Mouse (Mus musculus) kidney, embryonic 14.5 days (tissue): ENCODE results near the gene Vmn2r99. TPM values are rescaled to one million over a fixed set of nuclear protein-coding genes. Genes with fewer than 3 reads are reported as not detected.

Experiments used
- ATAC-seq: fragments of 200-750 bp; cut with Nextera tagmentation; 2 replicates; pipeline ENCODE4 v1.8.0; 2017; ENCODE audit warnings: moderate number of reproducible peaks, mild to moderate bottlenecking, moderate TSS enrichment, moderate library complexity; ENCODE audit not compliant: low FRiP score, low TSS enrichment
- H3K27ac ChIP-seq: fragments of 300-500 bp; sonication (generic); 2 replicates; pipeline ENCODE4 v1.5.1; 2014; ENCODE audit warnings: low read depth, mild to moderate bottlenecking, low read length, moderate library complexity, mixed read lengths
- H3K27me3 ChIP-seq: fragments of 300-500 bp; sonication (generic); 2 replicates; pipeline ENCODE4 v1.6.1; 2014; ENCODE audit warnings: mild to moderate bottlenecking, low read length; ENCODE audit not compliant: control insufficient read depth, insufficient read depth
- H3K36me3 ChIP-seq: fragments of 300-500 bp; sonication (generic); 2 replicates; pipeline ENCODE4 v1.6.1; 2014; ENCODE audit warnings: low read length, mixed read lengths; ENCODE audit not compliant: control insufficient read depth, insufficient read depth
- H3K4me1 ChIP-seq: fragments of 300-500 bp; sonication (generic); 2 replicates; pipeline ENCODE4 v1.6.1; 2014; ENCODE audit warnings: low read length, mixed read lengths; ENCODE audit not compliant: control insufficient read depth, insufficient read depth
- H3K4me2 ChIP-seq: fragments of 300-500 bp; sonication (generic); replicated peaks from 2 replicates; pipeline ENCODE4 v1.6.1; 2014; ENCODE audit warnings: low read depth, mild to moderate bottlenecking, low read length
- H3K4me3 ChIP-seq: fragments of 300-500 bp; sonication (generic); 2 replicates; pipeline ENCODE4 v1.5.1; 2014; ENCODE audit warnings: mild to moderate bottlenecking, low read length
- H3K9ac ChIP-seq: fragments of 300-500 bp; sonication (generic); 2 replicates; pipeline ENCODE4 v1.6.1; 2014; ENCODE audit warnings: low read depth, mild to moderate bottlenecking, low read length, moderate library complexity
- H3K9me3 ChIP-seq: fragments of 300-500 bp; sonication (generic); 2 replicates; pipeline ENCODE4 v1.6.1; 2016; ENCODE audit warnings: low read length; ENCODE audit not compliant: control insufficient read depth
- WGBS: fragments of 180-500 bp; shearing (Covaris S2); extraction: QIAGEN DNeasy Blood & Tissue Kit; methylation state at CpG from one replicate; pipeline ENCODE4 v1.1.7; 2014; 5-methylcytosine and 5-hydroxymethylcytosine counted together
- polyA plus RNA-seq: library from polyadenylated mRNA; unstranded; fragments of >200 nt; fragmentation: Nextera tagmentation; extraction: Ambion mirVana; gene quantifications from 2 replicates; pipeline ENCODE4 v1.2.1, GENCODE M21; 2014

Gene Vmn2r99
- not detected in 2 replicates for polyA plus RNA-seq

GRCm38 (mm10) chr17:19361649-19362048 is at the start of gene Vmn2r99:
TSS of gene Vmn2r99 (plus strand) at chr17:19361949.
- no peak within 1 kb of the TSS for H3K4me2 ChIP-seq
- no peaks in the 10 kb centered on the region for H3K4me1 ChIP-seq
- no peaks in the 10 kb centered on the region for H3K27me3 ChIP-seq
- no peak within 1 kb of the TSS for H3K9ac ChIP-seq
- no peaks in the 10 kb centered on the region for H3K9me3 ChIP-seq
- H3K27ac ChIP-seq = no peak within 1 kb of the TSS
- H3K4me3 ChIP-seq = no peak within 1 kb of the TSS
- no peaks in the 10 kb centered on the region for H3K36me3 ChIP-seq
- ATAC-seq = no peak

GRCm38 (mm10) chr17:19437623-19438022 is 75.9 kb downstream of the Vmn2r99 start:
- Histone ChIP-seq H3K4me2 (no peak overlapping the region), H3K36me3 (no peaks in the 10 kb centered on the region), H3K27ac (no peak overlapping the region), H3K4me1 (no peaks in the 10 kb centered on the region), H3K27me3 (no peaks in the 10 kb centered on the region), H3K4me3 (no peak overlapping the region), H3K9me3 (peaks cover 7% of the 10 kb centered on the region; the same call in 1 of the 2 replicates), H3K9ac (no peak overlapping the region)
- WGBS = 96% methylated on average over 3 of the region's 3 CpGs
- ATAC-seq = no peak

GRCm38 (mm10) chr17:19444932-19445331 is 83.2 kb downstream of the Vmn2r99 start:
- WGBS = 91% methylated on average over 1 of the region's 1 CpGs
- H3K27me3 ChIP-seq = no peaks in the 10 kb centered on the region
- H3K4me3 ChIP-seq = no peak overlapping the region
- H3K27ac ChIP-seq = no peak overlapping the region
- no peak for ATAC-seq
- 0 out of 2 replicates have a peak, but pooled peaks cover 6% of the 10 kb centered on the region for H3K9me3 ChIP-seq
- H3K4me2 ChIP-seq = no peak overlapping the region
- H3K9ac ChIP-seq = no peak overlapping the region
- no peaks in the 10 kb centered on the region for H3K36me3 ChIP-seq
- no peaks in the 10 kb centered on the region for H3K4me1 ChIP-seq

Other genes starting within 250 kb of the Vmn2r99 start
- gene Vmn2r100, start 142.8 kb downstream of the Vmn2r99 start, polyA plus RNA-seq = not detected in 2 replicates
- gene Vmn2r101, start 215.3 kb downstream of the Vmn2r99 start, polyA plus RNA-seq = not detected in 2 replicates